Mouse (Mus musculus) heart, embryonic 16.5 days (tissue): ENCODE results near the gene Rph3al. TPM values are rescaled to one million over a fixed set of nuclear protein-coding genes. Genes with fewer than 3 reads are reported as not detected.
A peak's percentile ranks its signal among the peaks of the same experiment; 100 is the strongest.

Experiments used
- ATAC-seq: fragments of 200-750 bp; cut with Nextera tagmentation; replicated peaks from 2 replicates; pipeline ENCODE4 v1.8.0; 2017; ENCODE audit warnings: moderate number of reproducible peaks; ENCODE audit not compliant: insufficient read depth, low FRiP score; ENCODE audit errors: extremely low read depth
- H3K27ac ChIP-seq: fragments of 300-500 bp; sonication (generic); 2 replicates; pipeline ENCODE4 v1.5.1; 2014; ENCODE audit warnings: mild to moderate bottlenecking, low read length, control low read depth, moderate library complexity
- H3K27me3 ChIP-seq: fragments of 300-500 bp; sonication (generic); 2 replicates; pipeline ENCODE4 v1.6.1; 2014; ENCODE audit warnings: low read length, mixed read lengths; ENCODE audit not compliant: control insufficient read depth, insufficient read depth
- H3K36me3 ChIP-seq: fragments of 300-500 bp; sonication (generic); 2 replicates; pipeline ENCODE4 v1.6.1; 2014; ENCODE audit not compliant: control insufficient read depth, insufficient read depth
- H3K4me1 ChIP-seq: fragments of 300-500 bp; sonication (generic); 2 replicates; pipeline ENCODE4 v1.6.1; 2014; ENCODE audit warnings: low read length, mixed read lengths; ENCODE audit not compliant: control insufficient read depth, insufficient read depth
- H3K4me2 ChIP-seq: fragments of 300-500 bp; sonication (generic); 2 replicates; pipeline ENCODE4 v1.6.1; 2014; ENCODE audit warnings: low read depth, mild to moderate bottlenecking, control low read depth, low read length
- H3K4me3 ChIP-seq: fragments of 300-500 bp; sonication (generic); 2 replicates; pipeline ENCODE4 v1.5.1; 2014; ENCODE audit warnings: mild to moderate bottlenecking, control low read depth, low read length
- H3K9ac ChIP-seq: fragments of 300-500 bp; sonication (generic); 2 replicates; pipeline ENCODE4 v1.6.1; 2014; ENCODE audit warnings: low read length, control low read depth
- H3K9me3 ChIP-seq: fragments of 300-500 bp; sonication (generic); replicated peaks from 2 replicates; pipeline ENCODE4 v1.6.1; 2016; ENCODE audit warnings: low read length; ENCODE audit not compliant: control insufficient read depth
- WGBS: fragments of 180-500 bp; shearing (Covaris S2); extraction: QIAGEN DNeasy Blood & Tissue Kit; methylation state at CpG from one replicate; pipeline ENCODE4 v1.1.7; 2014; 5-methylcytosine and 5-hydroxymethylcytosine counted together
- polyA plus RNA-seq: library from polyadenylated mRNA; unstranded; fragments of >200 nt; fragmentation: Nextera tagmentation; extraction: Ambion mirVana; gene quantifications from 2 replicates; pipeline ENCODE4 v1.2.1, GENCODE M21; 2015

Gene Rph3al
- polyA plus RNA-seq, 1 experiment from 2014 or later: 6.6 TPM

GRCm38 (mm10) chr11:75810526-75810925, 127.7 kb downstream of the Rph3al start:
- ATAC-seq: no peak
- no peaks in the 10 kb centered on the region for H3K9me3 ChIP-seq
- peaks cover 23% of the 10 kb centered on the region for H3K4me1 ChIP-seq
- no peak overlapping the region for H3K27ac ChIP-seq
- no peak overlapping the region for H3K4me3 ChIP-seq
- 91% methylated on average over 3 of the region's 3 CpGs for WGBS
- no peak overlapping the region for H3K4me2 ChIP-seq
- H3K9ac ChIP-seq: no peak overlapping the region
- no peaks in the 10 kb centered on the region for H3K27me3 ChIP-seq
- no peaks in the 10 kb centered on the region for H3K36me3 ChIP-seq

GRCm38 (mm10) chr11:75807486-75807885, 130.7 kb downstream of the Rph3al start:
- Histone ChIP-seq H3K27ac (no peak overlapping the region), H3K4me2 (no peak overlapping the region), H3K9me3 (no peaks in the 10 kb centered on the region), H3K4me1 (peaks cover 10% of the 10 kb centered on the region), H3K36me3 (no peaks in the 10 kb centered on the region), H3K9ac (no peak overlapping the region), H3K4me3 (no peak overlapping the region), H3K27me3 (no peaks in the 10 kb centered on the region)
- ATAC-seq: no peak
- WGBS: 41% methylated on average over 5 of the region's 5 CpGs

- Histone ChIP-seq H3K4me2 (no peak overlapping the region), H3K27ac (no peak overlapping the region), H3K9me3 (no peaks in the 10 kb centered on the region), H3K36me3 (no peaks in the 10 kb centered on the region), H3K27me3 (peaks cover 21% of the 10 kb centered on the region), H3K9ac (no peak overlapping the region), H3K4me3 (no peak overlapping the region), H3K4me1 (no peaks in the 10 kb centered on the region)
- no peak for ATAC-seq
- 69% methylated on average over 7 of the region's 7 CpGs for WGBS
Measured at GRCm38 (mm10) chr11:75801771-75802550, 136.3 kb downstream of the Rph3al start.

- no peaks in the 10 kb centered on the region for H3K4me1 ChIP-seq
- no peak overlapping the region for H3K4me3 ChIP-seq
- no peak overlapping the region for H3K4me2 ChIP-seq
- no peak overlapping the region for H3K27ac ChIP-seq
- peaks cover 26% of the 10 kb centered on the region for H3K27me3 ChIP-seq
- no peaks in the 10 kb centered on the region for H3K36me3 ChIP-seq
- H3K9me3 ChIP-seq: no peaks in the 10 kb centered on the region
- no peak overlapping the region for H3K9ac ChIP-seq
- WGBS: 80% methylated on average over 4 of the region's 4 CpGs
- no peak for ATAC-seq
Measured at GRCm38 (mm10) chr11:75801369-75801768, 136.9 kb downstream of the Rph3al start.

GRCm38 (mm10) chr11:75796536-75797246, 141.5 kb downstream of the Rph3al start:
- Histone ChIP-seq H3K9me3 (no peaks in the 10 kb centered on the region), H3K4me3 (no peak overlapping the region; the same call in 1 of the 2 replicates), H3K27me3 (peaks cover 60% of the 10 kb centered on the region), H3K36me3 (no peaks in the 10 kb centered on the region), H3K9ac (no peak overlapping the region), H3K27ac (no peak overlapping the region), H3K4me1 (no peaks in the 10 kb centered on the region; the same call in none of the 2 replicates), H3K4me2 (no peak overlapping the region)
- 68% methylated on average over 13 of the region's 13 CpGs for WGBS
- 0 out of 2 replicates have a peak, but pooled peaks have one; percentile 5 for ATAC-seq

- peak; percentile 15; the same call in 1 of the 2 replicates for ATAC-seq
- peak within 1 kb of the TSS; percentile 58 for H3K9ac ChIP-seq
Measured at GRCm38 (mm10) chr11:75796029-75796445, 142.2 kb downstream of the Rph3al start, which contains the start of gene Doc2b. Gene Doc2b (minus strand): TSS chr11:75796049.

GRCm38 (mm10) chr11:75795321-75795636, 142.9 kb downstream of the Rph3al start:
- Histone ChIP-seq H3K36me3 (no peaks in the 10 kb centered on the region), H3K27ac (no peak overlapping the region), H3K4me2 (peak overlapping the region; percentile 73), H3K9ac (peak overlapping the region; percentile 58), H3K4me1 (no peaks in the 10 kb centered on the region; the same call in none of the 2 replicates), H3K27me3 (peaks cover 63% of the 10 kb centered on the region), H3K4me3 (peak overlapping the region; percentile 48), H3K9me3 (no peaks in the 10 kb centered on the region)
- ATAC-seq: no peak
- WGBS: under 1% methylated on average over 21 of the region's 42 CpGs

More at GRCm38 (mm10) chr11:75796029-75796445, 142.2 kb downstream of the Rph3al start, which contains the start of gene Doc2b:
- Histone ChIP-seq H3K9me3 (no peaks in the 10 kb centered on the region), H3K36me3 (no peaks in the 10 kb centered on the region), H3K4me1 (no peaks in the 10 kb centered on the region; the same call in none of the 2 replicates), H3K4me2 (peak within 1 kb of the TSS; percentile 73), H3K4me3 (peak within 1 kb of the TSS; percentile 48), H3K27me3 (peaks cover 62% of the 10 kb centered on the region), H3K27ac (no peak within 1 kb of the TSS)
- WGBS: 5% methylated on average over 37 of the region's 37 CpGs

- Histone ChIP-seq H3K36me3 (no peaks in the 10 kb centered on the region), H3K27ac (no peak overlapping the region), H3K9ac (peak overlapping the region; percentile 58), H3K4me1 (no peaks in the 10 kb centered on the region; the same call in none of the 2 replicates), H3K4me2 (peak overlapping the region; percentile 73), H3K9me3 (no peaks in the 10 kb centered on the region), H3K4me3 (peak overlapping the region; percentile 48), H3K27me3 (peaks cover 63% of the 10 kb centered on the region)
- no peak for ATAC-seq
- WGBS: 7% methylated on average over 45 of the region's 45 CpGs
Measured at GRCm38 (mm10) chr11:75794602-75795320, 143.5 kb downstream of the Rph3al start.
